Mouse (Mus musculus) cerebellum, adult 18-20 months (tissue): ENCODE measurements around the gene Lypla2.

Source experiments
- DNase-seq, 2 experiments: peaks; one replicate each; pipeline ENCODE4 v3.0.0; 2021

The Lypla2 gene

DNA sequence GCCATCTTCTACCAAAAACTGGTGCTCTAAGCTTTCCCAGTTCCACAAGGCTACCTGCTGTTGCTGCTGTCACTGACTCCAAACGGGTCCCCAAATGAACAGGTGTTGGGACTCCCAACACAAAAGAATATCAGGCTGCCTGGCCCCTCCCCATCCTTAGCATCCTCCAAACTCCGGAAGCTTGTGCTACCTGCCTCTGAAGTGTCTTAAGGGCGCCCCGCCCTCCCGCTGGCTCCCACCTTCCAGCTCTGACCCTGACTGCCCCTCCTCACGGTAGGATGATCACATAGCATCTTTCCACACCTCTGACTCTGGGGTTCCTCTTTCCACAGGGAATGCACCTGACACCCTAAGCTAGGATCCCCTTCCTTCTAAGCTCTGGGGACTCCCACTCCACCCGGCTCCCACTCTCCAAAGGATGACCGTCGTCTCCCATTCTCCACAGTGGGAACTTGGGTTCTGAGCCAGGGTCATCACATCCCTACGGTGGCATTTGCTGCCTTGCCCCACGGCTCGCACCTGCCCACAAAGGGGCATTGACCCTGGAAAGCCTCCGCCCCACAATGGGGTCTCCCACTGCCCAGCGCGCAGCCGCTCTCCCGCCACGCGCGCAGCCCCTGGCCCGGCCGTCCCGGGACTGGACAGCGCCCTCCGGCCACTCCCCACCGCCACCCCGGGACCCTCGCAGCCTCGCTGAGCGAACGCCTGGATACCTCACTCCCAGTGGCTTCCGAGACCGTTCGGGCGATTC, 446 bp downstream of the Lypla2 start:
- peak in 1 of 2 experiments; percentile 31 for DNase-seq

DNA sequence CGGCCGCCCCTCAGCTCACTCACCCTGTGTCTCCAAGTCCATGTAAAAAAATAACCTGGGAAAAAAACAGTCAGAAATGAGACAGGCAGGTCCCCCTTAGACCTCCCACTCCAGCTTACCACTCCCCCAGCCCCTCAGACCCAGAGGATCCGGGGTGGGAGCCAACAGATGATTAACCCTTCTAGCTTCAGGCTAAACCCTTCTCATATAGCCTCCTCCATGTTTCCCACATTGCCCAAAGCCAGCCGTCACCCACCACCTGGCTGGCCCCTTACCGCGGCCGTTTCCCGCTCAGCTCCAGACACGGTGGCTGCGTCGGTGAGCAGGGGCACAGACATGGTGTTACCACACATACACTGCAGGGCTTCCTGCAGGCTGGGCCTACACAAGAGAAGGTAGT, 1.8 kb downstream of the Lypla2 start:
- DNase-seq, result no peak

- DNase-seq, result no peak
These were observed 3.2 kb downstream of the Lypla2 start for GRCm38 (mm10) chr4:135969070-135969750.

DNA sequence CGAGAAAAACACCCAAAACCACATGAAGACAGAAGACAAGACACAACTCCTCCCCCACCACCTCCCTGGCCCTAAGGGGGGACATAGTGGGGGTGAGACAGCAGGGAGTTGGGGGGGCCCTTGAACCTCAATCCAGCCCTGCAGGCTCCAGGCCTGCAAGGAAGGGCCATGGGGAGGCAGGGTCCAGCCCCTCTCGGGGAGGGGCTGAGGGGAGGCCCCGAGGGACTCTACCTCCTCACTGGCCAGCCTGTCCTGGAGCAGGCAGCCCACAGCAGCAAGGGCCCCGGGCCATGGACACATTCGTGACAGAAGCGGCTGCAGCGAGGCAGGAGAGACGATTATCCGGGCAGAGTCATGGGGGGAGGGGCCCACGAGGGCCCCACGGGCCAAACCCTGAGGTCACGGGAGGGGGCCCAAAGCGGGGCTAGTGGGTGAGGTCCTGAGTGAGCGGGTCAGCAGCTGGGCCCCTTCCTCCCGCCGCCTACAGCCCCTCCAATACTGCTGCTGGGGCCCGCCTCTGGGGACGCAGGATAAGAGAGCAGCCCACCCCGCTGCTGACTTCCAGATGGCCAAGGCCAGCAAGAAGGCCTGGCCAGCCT, 4.1 kb downstream of the Lypla2 start:
- no peak for DNase-seq

DNA sequence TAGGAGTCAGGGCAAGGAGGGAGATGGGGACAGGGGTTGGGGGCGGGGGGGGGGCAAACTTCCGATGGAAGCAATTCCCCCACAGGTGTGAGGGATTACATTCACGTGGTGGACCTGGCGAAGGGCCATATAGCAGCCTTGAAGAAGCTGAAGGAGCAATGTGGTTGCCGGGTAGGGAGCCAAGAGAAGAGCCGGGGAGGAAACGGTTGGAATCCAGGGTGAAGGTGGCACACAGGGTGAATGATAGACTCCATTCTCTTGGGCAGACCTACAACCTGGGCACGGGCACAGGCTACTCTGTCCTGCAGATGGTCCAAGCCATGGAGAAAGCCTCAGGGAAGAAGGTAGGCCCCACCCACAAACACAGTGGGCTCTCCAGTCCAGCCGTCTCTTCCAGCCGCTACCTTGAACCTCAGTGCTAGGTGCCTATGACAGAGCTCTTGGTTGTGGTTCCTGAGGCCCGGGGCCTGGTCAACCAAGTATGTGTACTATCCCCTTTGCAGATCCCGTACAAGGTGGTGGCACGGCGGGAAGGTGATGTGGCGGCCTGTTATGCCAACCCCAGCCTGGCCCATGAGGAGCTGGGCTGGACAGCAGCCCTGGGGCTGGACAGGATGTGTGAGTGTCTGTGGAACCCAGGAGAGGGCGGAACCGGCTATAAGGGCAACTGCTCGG, 5.2 kb downstream of the Lypla2 start:
- no peak for DNase-seq

DNA sequence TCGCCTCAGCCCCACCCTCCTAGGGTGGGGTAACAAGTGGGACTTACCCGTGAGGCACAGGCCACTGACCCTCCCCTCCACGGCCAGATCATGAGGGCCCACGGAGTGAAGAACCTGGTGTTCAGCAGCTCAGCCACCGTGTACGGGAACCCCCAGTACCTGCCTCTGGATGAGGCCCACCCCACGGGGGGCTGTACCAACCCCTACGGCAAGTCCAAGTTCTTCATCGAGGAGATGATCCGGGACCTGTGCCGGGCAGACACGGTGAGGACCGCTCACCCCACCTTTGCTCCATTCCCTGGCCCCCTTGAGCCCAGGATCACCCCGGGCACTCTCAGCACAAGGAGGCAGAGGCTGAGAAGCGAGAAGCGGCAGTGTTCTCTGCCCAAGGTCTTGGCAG, 6.1 kb downstream of the Lypla2 start:
- DNase-seq, result no peak

GRCm38 (mm10) chr4:135965113-135965512, 7.3 kb downstream of the Lypla2 start:
- no peak for DNase-seq

DNA sequence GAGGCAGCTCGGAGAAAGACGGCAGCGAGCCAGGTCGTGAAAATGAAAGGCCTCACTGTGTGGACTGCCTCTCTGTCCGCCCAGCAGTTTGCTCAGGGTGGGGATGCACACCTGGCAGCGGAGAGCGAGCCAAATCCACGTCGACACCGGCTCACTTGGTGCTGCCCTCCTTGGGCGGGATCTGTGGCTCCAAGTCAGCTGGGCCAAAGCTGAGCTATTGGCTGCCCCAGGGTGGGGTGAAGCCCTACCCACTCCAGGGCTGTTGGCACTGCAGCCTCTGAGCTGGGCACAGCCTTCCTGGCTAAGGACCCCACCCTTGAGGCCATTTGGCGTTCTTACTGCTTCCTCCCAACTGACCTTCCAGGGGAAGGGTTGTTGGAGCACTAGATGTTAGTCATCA, 8.0 kb downstream of the Lypla2 start:
- DNase-seq, result peak; percentile 57 to 60

DNA sequence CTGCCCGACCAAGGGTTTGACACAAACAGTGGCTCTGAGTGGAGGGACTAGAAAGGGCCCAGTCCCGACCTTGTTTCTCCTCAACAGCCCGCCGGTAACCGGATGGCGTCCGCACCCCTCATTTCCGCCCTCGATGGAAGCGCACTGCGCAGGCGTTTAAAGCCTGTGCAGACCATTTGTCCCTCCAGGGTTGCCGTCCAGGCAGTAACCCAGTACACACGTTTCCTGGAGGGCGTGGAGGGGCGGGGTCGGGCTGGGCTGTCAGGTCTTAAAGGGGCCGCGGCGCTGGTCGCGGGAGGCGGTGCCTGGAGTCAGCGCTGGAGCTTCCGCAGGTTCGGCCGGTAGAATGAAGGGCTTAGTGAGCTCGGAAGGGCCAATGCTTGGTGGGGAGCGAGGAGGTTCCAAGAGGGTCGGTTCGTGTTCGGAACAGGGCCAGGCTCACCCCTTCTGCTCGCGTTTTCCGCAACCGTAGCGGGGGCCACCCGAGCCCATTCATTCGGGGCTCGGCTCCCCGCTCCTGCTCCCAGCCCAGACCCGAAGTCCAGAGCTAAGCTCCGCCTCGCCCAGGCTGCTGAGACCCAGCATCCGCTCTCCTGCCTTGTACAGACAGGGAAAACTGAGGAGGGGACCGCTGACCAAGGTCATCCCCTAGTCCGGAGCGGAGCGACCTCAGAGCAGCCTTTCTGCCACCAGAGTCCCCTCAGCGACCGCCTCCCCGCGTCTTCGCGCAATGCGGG, 8.8 kb downstream of the Lypla2 start, which contains the start of gene Gale:
Gale (plus strand) TSS at position 271 of the 737 bp plus-strand sequence.
- DNase-seq, result peak; percentile 96 to 97

GRCm38 (mm10) chr4:135962946-135963345, 9.5 kb downstream of the Lypla2 start:
- no peak for DNase-seq

- no peak for DNase-seq
These were observed 10.2 kb downstream of the Lypla2 start for GRCm38 (mm10) chr4:135962198-135962597.

- DNase-seq, result no peak
These were observed 10.7 kb downstream of the Lypla2 start for GRCm38 (mm10) chr4:135961709-135962108.

- peak; percentile 77 to 84 for DNase-seq
These were observed 11.7 kb downstream of the Lypla2 start for GRCm38 (mm10) chr4:135960717-135961116.

DNA sequence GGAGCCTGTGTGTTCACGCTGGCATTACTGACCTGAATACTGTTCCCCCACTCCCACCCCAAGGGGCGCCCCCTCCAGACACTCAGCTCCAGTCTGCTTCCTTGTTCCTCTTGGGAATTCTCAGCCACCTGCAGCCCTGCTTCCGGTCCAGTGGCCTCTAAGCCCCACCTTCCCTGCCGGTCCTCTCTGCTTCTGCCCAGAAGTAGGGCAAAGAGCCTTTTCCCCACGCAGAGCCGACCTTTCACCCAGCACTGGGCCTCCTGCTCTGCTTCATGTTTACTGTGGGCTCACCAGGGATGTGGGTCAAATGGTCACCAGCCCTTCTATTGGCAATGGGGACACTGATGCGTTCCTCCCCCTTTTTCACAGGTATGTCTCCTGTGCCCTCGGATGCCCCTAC, 14.1 kb downstream of the Lypla2 start:
- DNase-seq, result peak in 1 of 2 experiments; percentile 10

DNA sequence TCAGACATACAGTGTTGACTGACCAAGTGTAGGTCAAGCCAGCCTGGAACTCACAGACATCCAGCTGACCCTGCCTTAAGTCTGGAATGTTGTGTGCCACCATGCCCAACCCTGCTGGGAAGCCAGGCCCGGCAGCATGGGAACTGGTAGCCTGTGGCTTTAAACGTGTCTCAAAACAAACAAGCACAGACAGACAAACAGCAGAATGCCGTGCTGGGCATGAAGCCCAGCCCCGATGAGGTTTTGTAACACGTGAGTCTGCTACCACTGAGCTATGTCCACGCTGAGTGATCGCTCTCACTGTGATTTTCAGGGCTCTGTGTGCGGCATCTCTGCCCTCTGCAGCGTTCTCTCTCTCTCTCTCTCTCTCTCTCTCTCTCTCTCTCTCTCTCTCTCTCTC, 16.5 kb downstream of the Lypla2 start:
- DNase-seq, result no peak

- DNase-seq, result peak; percentile 79 to 85
These were observed 18.2 kb downstream of the Lypla2 start for GRCm38 (mm10) chr4:135954241-135954640.

- DNase-seq, result no peak
These were observed 19.2 kb downstream of the Lypla2 start for GRCm38 (mm10) chr4:135953179-135953578.

DNA sequence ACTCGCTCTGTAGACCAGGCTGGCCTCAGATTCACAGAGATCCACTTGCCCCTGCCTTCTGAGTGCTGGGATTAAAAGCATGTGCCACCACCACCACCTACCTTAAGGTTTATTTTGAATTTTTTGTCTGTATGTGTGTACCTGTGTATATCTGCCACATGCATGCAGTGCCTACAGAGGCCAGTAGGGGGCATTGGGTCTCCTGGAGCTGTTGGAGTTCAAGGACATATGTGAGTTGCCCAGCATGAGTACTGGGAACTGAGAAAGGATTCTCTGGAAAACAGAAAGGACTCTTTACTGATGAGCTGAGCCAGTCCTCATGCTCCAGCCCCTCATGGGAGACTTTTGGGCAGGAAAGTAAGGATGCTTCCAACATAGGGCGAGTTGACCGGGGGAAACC, 20.9 kb downstream of the Lypla2 start:
- no peak for DNase-seq

DNA sequence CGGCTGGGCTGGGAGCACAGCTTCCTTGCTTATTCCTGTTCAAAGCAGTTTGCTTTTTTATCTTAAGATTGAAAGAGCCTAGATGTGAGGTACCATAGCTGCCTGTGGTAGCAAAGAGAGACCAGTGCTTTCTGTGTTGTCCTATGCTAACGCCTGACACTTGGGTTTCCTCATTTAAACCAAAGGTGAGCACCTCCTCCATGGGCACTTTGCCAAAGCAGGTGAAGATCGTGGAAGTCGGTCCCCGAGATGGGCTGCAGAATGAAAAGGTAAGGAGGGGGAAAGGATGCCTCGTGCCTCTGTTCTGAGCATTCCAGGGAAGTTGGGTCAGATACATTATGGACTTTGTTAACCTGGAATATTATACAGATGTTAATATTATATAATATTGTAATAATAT, 22.1 kb downstream of the Lypla2 start:
- DNase-seq, result peak in 1 of 2 experiments; percentile 47

GRCm38 (mm10) chr4:135949911-135950310, 22.5 kb downstream of the Lypla2 start:
- peak; percentile 68 to 84 for DNase-seq

- DNase-seq, result no peak
These were observed 23.0 kb downstream of the Lypla2 start for GRCm38 (mm10) chr4:135949475-135949874.

GRCm38 (mm10) chr4:135948142-135948541, 24.3 kb downstream of the Lypla2 start:
- DNase-seq, result no peak
